Mouse (Mus musculus): Measurements from ENCODE around the gene Krtcap3. TPM values are rescaled to one million over a fixed set of nuclear protein-coding genes. Genes with fewer than 3 reads are reported as not detected.
"Not testable (repeated sequence)": the region's sequence is repeated elsewhere in the genome, so short reads cannot be mapped to it uniquely, and the experiment has no call there.

Krtcap3 gene
- polyA plus RNA-seq (2015; fragmentation: Nextera tagmentation; extraction: Ambion mirVana) = 2.1 and 2.2 TPM in 2 replicates

DNA sequence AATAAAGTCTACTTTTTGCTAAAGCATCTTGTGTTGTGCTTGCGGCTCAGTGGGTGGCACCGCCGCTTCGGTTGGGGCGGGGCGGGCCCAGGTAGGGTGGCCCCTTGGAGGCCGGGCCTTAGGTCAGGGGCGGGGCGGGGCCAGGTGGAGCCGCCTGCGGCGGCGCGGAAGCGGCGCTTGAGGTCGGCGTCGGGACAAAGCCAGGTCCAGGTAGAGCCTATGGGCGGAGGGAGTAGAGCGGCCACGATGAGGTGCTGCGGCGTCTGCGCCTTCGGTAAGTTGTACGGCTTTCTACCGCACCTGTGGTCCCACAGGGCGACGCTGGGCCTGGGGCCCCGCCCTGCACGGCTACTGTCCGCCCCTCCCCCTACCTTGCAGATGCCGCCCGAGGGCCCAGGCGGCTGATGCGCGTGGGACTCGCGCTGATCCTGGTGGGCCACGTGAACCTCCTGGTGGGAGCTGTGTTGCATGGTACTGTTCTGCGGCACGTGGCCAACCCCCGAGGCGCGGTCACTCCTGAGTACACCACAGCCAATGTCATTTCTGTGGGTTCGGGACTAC, at the start of gene Krtcap3:
Gene Krtcap3 (plus strand): TSS at position 151 of the 561 bp plus-strand sequence.
- 0 out of 2 replicates have a peak, but pooled peaks have one; percentile 37 for ATAC-seq
- no peaks in the 10 kb centered on the region for H3K4me1 ChIP-seq (ENCODE audit: control insufficient read depth, insufficient read depth, low read length)
- WGBS = 13% methylated on average over 42 of the region's 47 CpGs
- H3K27me3 ChIP-seq (ENCODE audit: control insufficient read depth, insufficient read depth, low read depth, low read length) = no peaks in the 10 kb centered on the region
- no peaks in the 10 kb centered on the region for H3K9me3 ChIP-seq (replicated peaks; ENCODE audit: control insufficient read depth, low read length, poor library complexity, severe bottlenecking)
- no peak within 1 kb of the TSS for H3K4me2 ChIP-seq (ENCODE audit: low read length)
- H3K4me3 ChIP-seq (ENCODE audit: low read depth, low read length) = no peak within 1 kb of the TSS
- 0 out of 2 replicates have a peak within 1 kb of the TSS, but pooled peaks have one; percentile 14 for H3K9ac ChIP-seq (ENCODE audit: low read depth, low read length)
- H3K27ac ChIP-seq (ENCODE audit: low read length) = no peak within 1 kb of the TSS
- H3K36me3 ChIP-seq (ENCODE audit: control insufficient read depth, insufficient read depth, low read length) = peaks cover 37% of the 10 kb centered on the region

DNA sequence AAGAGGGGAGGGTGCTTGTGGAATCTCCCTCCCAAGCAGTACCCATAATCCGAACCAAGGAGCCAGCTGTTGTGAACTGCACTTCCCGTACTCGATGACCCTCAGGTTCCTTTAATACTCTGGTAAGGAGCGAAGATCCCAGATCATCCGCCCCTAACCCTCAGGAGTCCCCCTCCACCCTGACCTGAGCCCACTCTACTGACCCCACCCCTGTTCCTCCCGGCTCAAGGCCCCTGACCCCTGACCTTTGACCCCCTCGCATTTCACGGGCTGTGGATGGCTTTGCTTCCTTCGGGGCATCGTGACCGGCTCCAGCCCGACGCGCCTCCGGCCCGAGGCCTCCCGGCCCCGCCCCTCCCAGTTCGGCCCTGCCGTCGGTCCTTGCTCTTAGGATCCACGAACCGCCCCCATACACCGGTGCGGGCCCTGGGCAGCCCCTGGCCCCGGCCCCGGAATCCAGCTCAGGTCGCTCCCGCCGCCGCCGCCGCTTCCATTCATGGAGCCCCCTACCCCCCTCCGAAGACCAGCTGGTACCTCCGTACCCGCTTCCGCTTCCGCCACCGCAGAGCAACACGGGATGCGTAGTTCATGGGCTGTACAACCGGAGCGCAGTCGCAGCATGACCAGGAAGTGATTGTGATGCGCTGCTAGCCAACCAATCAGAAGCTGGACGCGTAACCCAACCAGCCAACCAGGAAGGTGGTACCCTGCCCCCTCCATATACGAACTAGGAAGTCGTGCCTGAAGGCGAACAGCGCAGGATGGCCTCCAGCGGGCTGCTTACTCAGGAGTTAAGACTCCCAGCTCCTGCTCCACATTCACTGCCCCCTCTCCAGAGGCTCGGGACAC, 49.5 kb upstream of the Krtcap3 start, which contains the start of gene Zfp513:
Gene Zfp513 (minus strand): TSS at position 562 of the 849 bp plus-strand sequence.
- peaks cover 5% of the 10 kb centered on the region for H3K9me3 ChIP-seq (replicated peaks; ENCODE audit: control insufficient read depth, low read length, poor library complexity, severe bottlenecking)
- peak within 1 kb of the TSS; percentile 94 for H3K4me2 ChIP-seq (ENCODE audit: low read length)
- peaks cover 16% of the 10 kb centered on the region for H3K4me1 ChIP-seq (ENCODE audit: control insufficient read depth, insufficient read depth, low read length)
- H3K27ac ChIP-seq (ENCODE audit: low read length) = peak within 1 kb of the TSS; percentile 83
- H3K4me3 ChIP-seq (ENCODE audit: low read depth, low read length) = peak within 1 kb of the TSS; percentile 81
- WGBS = under 1% methylated on average over 53 of the region's 53 CpGs
- no peaks in the 10 kb centered on the region for H3K27me3 ChIP-seq (ENCODE audit: control insufficient read depth, insufficient read depth, low read depth, low read length)
- peak; percentile 97 for ATAC-seq
- H3K36me3 ChIP-seq (ENCODE audit: control insufficient read depth, insufficient read depth, low read length) = peaks cover 53% of the 10 kb centered on the region
- peak within 1 kb of the TSS; percentile 89 for H3K9ac ChIP-seq (ENCODE audit: low read depth, low read length)

DNA sequence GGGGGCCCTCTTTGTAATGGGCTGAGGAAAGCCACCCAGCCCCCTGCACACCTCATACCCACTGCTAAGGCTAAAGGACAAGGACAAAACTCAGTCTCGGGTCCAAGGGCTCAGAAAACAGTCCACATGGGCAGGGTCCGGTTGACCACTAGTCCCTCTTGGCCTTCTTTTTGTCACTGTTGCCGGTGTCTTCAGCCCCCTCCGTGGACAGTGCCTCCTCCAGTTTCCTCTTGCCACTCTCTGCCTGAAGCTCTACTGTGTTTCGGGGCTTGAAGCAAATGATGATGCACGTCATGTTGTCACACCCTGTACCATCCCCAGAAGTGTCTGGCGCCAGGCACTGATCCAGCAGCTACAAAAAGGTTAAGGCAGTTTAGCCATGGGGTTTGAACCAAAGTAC, 48.6 kb upstream of the Krtcap3 start:
- no peak for ATAC-seq
- 88% methylated on average over 7 of the region's 7 CpGs for WGBS
- Histone ChIP-seq H3K9me3 (replicated peaks; ENCODE audit: control insufficient read depth, low read length, poor library complexity, severe bottlenecking) (peaks cover 5% of the 10 kb centered on the region), H3K9ac (ENCODE audit: low read depth, low read length) (0 out of 2 replicates have a peak overlapping the region, but pooled peaks have one; percentile 23), H3K27me3 (ENCODE audit: control insufficient read depth, insufficient read depth, low read depth, low read length) (no peaks in the 10 kb centered on the region), H3K4me1 (ENCODE audit: control insufficient read depth, insufficient read depth, low read length) (peaks cover 16% of the 10 kb centered on the region), H3K36me3 (ENCODE audit: control insufficient read depth, insufficient read depth, low read length) (peaks cover 50% of the 10 kb centered on the region), H3K4me2 (ENCODE audit: low read length) (peak overlapping the region; percentile 58), H3K27ac (ENCODE audit: low read length) (peak overlapping the region; percentile 73), H3K4me3 (ENCODE audit: low read depth, low read length) (peak overlapping the region; percentile 81)

DNA sequence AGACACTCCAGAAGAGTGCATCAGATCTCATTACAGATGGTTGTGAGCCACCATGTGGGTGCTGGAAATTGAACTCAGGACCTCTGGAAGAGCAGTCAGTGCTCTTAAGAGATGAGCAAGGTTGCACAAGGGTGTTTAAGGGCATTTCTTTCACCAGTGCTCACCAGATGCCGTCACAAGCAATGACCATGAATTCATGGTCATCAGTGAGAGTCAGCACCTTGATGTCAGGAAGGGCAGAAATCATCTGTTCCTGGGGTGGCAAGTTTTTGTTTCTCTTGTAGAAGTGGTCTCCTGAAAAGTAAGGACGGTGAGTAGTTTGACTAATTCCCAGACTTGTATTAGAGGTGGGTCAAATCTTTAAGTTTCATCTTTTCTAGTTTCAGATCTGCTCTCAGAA, 47.6 kb upstream of the Krtcap3 start:
- Histone ChIP-seq H3K4me3 (ENCODE audit: low read depth, low read length) (no peak overlapping the region), H3K9me3 (replicated peaks; ENCODE audit: control insufficient read depth, low read length, poor library complexity, severe bottlenecking) (peaks cover 5% of the 10 kb centered on the region), H3K27ac (ENCODE audit: low read length) (no peak overlapping the region), H3K27me3 (ENCODE audit: control insufficient read depth, insufficient read depth, low read depth, low read length) (no peaks in the 10 kb centered on the region), H3K9ac (ENCODE audit: low read depth, low read length) (no peak overlapping the region), H3K4me1 (ENCODE audit: control insufficient read depth, insufficient read depth, low read length) (peaks cover 16% of the 10 kb centered on the region), H3K36me3 (ENCODE audit: control insufficient read depth, insufficient read depth, low read length) (peaks cover 43% of the 10 kb centered on the region), H3K4me2 (ENCODE audit: low read length) (no peak overlapping the region)
- ATAC-seq = no peak
- 98% methylated on average over 2 of the region's 2 CpGs for WGBS

DNA sequence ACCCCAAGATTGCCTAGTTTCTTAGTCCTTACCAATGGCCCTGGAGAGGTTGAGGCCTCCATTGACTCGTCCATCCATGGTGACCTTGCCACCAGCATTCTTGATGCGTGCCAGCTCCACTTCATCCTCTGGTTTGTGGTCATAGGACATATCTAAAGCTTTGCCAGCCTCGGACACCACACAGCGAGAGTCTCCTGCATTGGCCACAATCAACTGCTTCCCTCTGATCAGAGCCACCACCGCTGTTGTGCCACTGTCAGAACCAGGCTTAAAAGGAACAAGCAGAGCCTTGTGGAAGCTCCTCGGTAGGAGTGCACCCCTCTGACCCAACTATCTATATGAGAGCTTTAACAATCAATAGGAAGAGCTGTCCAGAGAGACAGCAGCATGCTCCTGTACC, 47.1 kb upstream of the Krtcap3 start:
- WGBS = 93% methylated on average over 6 of the region's 6 CpGs
- H3K36me3 ChIP-seq (ENCODE audit: control insufficient read depth, insufficient read depth, low read length) = peaks cover 37% of the 10 kb centered on the region

DNA sequence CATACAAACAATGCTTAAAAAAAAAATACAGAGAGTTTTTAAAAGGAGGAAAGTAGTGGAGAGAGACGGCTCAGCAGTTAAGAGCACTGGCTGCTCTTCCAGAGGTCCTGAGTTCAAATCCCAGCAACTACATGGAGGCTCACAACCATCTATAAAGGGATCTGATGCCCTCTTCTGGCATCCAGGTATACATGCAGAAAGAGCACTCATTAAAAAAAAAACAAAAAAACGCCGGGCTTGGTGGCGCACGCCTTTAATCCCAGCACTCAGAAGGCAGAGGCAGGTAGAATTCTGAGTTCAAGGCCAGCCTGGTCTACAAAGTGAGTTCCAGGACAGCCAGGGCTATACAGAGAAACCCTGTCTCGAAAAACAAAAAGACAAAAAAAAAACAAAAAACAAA, 34.9 kb upstream of the Krtcap3 start:
- H3K4me3 ChIP-seq (ENCODE audit: low read depth, low read length); H3K9ac ChIP-seq (ENCODE audit: low read depth, low read length); H3K9me3 ChIP-seq (replicated peaks; ENCODE audit: control insufficient read depth, low read length, poor library complexity, severe bottlenecking); H3K27ac ChIP-seq (ENCODE audit: low read length); ATAC-seq; H3K36me3 ChIP-seq (ENCODE audit: control insufficient read depth, insufficient read depth, low read length); H3K27me3 ChIP-seq (ENCODE audit: control insufficient read depth, insufficient read depth, low read depth, low read length); H3K4me2 ChIP-seq (ENCODE audit: low read length): not testable (repeated sequence)
- peaks cover 15% of the 10 kb centered on the region for H3K4me1 ChIP-seq (ENCODE audit: control insufficient read depth, insufficient read depth, low read length)
- 92% methylated on average over 6 of the region's 6 CpGs for WGBS

More for the DNA sequence above, 47.1 kb upstream of the Krtcap3 start:
- Histone ChIP-seq H3K27me3 (ENCODE audit: control insufficient read depth, insufficient read depth, low read depth, low read length) (no peaks in the 10 kb centered on the region), H3K4me3 (ENCODE audit: low read depth, low read length) (no peak overlapping the region), H3K9ac (ENCODE audit: low read depth, low read length) (no peak overlapping the region), H3K4me2 (ENCODE audit: low read length) (no peak overlapping the region), H3K4me1 (ENCODE audit: control insufficient read depth, insufficient read depth, low read length) (peaks cover 16% of the 10 kb centered on the region), H3K27ac (ENCODE audit: low read length) (no peak overlapping the region), H3K9me3 (replicated peaks; ENCODE audit: control insufficient read depth, low read length, poor library complexity, severe bottlenecking) (peaks cover 5% of the 10 kb centered on the region)
- ATAC-seq = no peak

DNA sequence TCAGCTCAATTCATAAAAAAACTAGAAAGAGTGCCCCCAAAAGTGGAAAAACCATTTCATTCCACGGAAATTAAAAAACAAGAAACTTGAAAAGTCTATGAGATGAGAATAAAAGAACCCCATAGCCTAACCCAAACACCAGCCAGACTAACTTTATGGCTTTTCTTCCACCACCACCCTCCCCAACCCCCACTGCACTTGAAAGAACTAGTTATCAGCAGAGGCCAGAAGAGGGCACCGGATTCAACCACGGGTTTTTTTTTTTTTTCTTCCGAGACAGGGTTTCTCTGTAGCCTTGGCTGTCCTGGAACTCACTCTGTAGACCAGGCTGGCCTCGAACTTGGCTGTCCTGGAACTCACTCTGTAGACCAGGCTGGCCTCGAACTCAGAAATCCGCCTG, 33.2 kb upstream of the Krtcap3 start:
- H3K4me2 ChIP-seq (ENCODE audit: low read length) = no peak overlapping the region

DNA sequence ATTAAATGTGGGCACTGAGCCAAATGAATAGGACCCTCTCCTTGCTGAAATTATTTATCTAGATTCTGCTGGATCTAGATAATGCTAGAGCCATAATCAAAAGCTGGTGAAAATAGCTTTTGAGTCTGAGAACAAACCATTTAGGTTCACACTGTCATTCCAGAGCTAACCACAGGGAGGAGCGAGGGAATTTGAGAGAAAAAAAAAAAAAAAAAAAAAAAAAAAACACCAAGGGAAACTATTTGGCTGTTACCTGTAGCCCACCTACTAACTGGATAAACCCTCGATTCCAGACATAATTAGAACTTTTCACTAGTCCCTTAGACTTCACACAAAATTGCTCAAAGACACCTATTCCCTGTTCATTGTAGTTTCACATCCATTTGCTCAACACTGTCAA, 32.4 kb upstream of the Krtcap3 start:
- peak overlapping the region; percentile 57 for H3K4me2 ChIP-seq (ENCODE audit: low read length)
- no peak overlapping the region for H3K27ac ChIP-seq (ENCODE audit: low read length)
- H3K36me3 ChIP-seq (ENCODE audit: control insufficient read depth, insufficient read depth, low read length) = no peaks in the 10 kb centered on the region
- ATAC-seq = no peak
- H3K4me3 ChIP-seq (ENCODE audit: low read depth, low read length) = peak overlapping the region; percentile 99
- whole genome bisulfite sequencing = 0% methylated on average over 2 of the region's 2 CpGs
- H3K4me1 ChIP-seq (ENCODE audit: control insufficient read depth, insufficient read depth, low read length) = peaks cover 23% of the 10 kb centered on the region
- H3K9ac ChIP-seq (ENCODE audit: low read depth, low read length) = no peak overlapping the region
- no peaks in the 10 kb centered on the region for H3K9me3 ChIP-seq (replicated peaks; ENCODE audit: control insufficient read depth, low read length, poor library complexity, severe bottlenecking)
- no peaks in the 10 kb centered on the region for H3K27me3 ChIP-seq (ENCODE audit: control insufficient read depth, insufficient read depth, low read depth, low read length)

More for the DNA sequence above, 33.2 kb upstream of the Krtcap3 start:
- H3K9me3 ChIP-seq (replicated peaks; ENCODE audit: control insufficient read depth, low read length, poor library complexity, severe bottlenecking) = no peaks in the 10 kb centered on the region
- ATAC-seq = no peak
- H3K4me1 ChIP-seq (ENCODE audit: control insufficient read depth, insufficient read depth, low read length) = peaks cover 23% of the 10 kb centered on the region
- H3K27ac ChIP-seq (ENCODE audit: low read length) = no peak overlapping the region
- 62% methylated on average over 5 of the region's 7 CpGs for WGBS
- H3K4me3 ChIP-seq (ENCODE audit: low read depth, low read length) = no peak overlapping the region
- no peak overlapping the region for H3K9ac ChIP-seq (ENCODE audit: low read depth, low read length)
- no peaks in the 10 kb centered on the region for H3K27me3 ChIP-seq (ENCODE audit: control insufficient read depth, insufficient read depth, low read depth, low read length)
- no peaks in the 10 kb centered on the region for H3K36me3 ChIP-seq (ENCODE audit: control insufficient read depth, insufficient read depth, low read length)

DNA sequence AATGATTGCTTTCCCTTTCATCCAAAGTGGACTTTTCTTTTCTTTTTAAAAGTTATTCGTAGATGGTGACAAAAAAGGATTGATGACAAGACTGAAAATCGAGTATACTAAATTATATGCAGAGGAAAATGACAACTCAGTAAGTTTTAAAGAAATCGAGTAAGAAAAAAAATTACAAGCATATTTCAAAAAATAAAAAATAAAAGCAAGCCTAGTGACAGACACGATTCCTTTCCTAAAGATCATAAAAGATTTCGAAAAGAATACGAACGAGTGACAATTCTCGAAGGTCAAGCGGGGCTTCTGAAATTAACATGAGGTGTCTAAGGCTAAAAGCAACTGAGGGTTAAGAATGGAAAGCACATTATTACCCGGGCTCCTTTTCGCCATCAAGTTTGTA, 32.0 kb upstream of the Krtcap3 start:
- H3K27me3 ChIP-seq (ENCODE audit: control insufficient read depth, insufficient read depth, low read depth, low read length) = no peaks in the 10 kb centered on the region
- no peaks in the 10 kb centered on the region for H3K36me3 ChIP-seq (ENCODE audit: control insufficient read depth, insufficient read depth, low read length)
- H3K4me2 ChIP-seq (ENCODE audit: low read length) = peak overlapping the region; percentile 57
- ATAC-seq = no peak
- H3K4me3 ChIP-seq (ENCODE audit: low read depth, low read length) = peak overlapping the region; percentile 99
- H3K4me1 ChIP-seq (ENCODE audit: control insufficient read depth, insufficient read depth, low read length) = peaks cover 23% of the 10 kb centered on the region
- H3K9me3 ChIP-seq (replicated peaks; ENCODE audit: control insufficient read depth, low read length, poor library complexity, severe bottlenecking) = no peaks in the 10 kb centered on the region
- peak overlapping the region; percentile 94 for H3K9ac ChIP-seq (ENCODE audit: low read depth, low read length)
- 2% methylated on average over 11 of the region's 11 CpGs for WGBS
- H3K27ac ChIP-seq (ENCODE audit: low read length) = peak overlapping the region; percentile 93
